Mouse (Mus musculus): Measurements from ENCODE around the gene Myf6.

Myf6 gene

DNA sequence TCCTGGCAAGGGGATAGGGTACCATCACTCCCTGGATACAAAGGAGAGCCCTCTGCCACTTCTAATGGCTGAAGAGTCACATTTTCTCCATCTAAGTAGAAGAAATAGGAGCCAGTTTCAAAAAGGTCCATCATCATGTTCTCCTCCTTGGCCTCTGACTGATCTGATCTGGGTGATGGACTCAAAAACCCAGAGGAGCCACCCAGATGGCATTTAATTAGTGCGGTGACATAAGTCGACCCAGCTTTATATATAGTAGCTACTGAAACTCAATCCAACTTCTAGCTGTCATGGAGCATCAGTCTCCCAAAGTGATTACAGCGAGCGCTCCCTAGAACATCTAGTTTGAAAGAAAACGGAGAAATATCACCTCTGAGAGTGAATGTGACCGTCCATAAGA lies at the start of gene Myf6:
Gene Myf6, minus strand, starts transcription at position 170 of the 400 bp plus-strand sequence.
- DNase-seq (ENCODE audit: low read depth, low spot score), result no peak

DNA sequence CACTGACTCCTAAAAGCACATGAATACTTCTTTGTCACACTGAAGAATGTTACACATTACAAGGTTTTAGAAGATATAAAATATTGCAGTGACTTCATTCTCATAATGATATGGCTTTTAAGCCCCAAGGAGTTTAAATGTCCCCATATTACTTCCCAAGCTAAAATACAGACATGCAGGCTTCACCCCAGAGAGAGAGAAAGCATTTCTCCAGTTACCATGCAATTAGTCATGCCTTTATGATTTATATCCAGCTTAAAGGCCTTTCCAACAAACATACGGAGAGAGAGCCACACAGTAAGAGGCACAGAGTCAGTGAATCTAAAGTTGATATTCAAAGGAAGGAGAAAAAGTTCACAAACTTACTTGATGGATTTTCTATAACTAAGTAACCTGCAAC lies 48.5 kb upstream of the Myf6 start:
- DNase-seq (ENCODE audit: low read depth, low spot score), result no peak

GRCm38 (mm10) chr10:107528758-107529157 lies 34.2 kb upstream of the Myf6 start:
- DNase-seq (ENCODE audit: low read depth, low spot score), result no peak

DNA sequence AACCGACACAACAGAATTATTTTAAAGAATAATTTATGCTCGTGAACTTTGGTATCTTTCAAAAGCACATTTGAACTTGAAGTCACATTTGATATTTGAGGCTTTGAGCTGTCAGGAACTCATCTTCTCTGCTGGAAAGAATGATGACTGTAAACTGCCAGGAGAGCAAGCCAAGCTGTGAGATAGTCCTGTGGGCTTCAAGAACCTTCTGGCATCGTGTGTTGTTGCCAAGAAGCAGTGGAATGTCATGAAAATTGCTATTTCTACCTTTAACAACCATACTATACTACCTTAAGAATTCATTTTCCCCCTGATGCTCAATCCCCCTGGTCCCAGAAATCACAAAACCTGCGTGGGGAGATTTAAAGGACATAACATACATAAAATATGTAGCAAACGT lies 24.7 kb upstream of the Myf6 start:
- DNase-seq (ENCODE audit: low read depth, low spot score), result no peak

- no peak for DNase-seq (ENCODE audit: low read depth, low spot score)
Observed at GRCm38 (mm10) chr10:107516641-107517040, 22.1 kb upstream of the Myf6 start.

- DNase-seq (ENCODE audit: low read depth, low spot score), result no peak
Observed at GRCm38 (mm10) chr10:107514735-107515134, 20.2 kb upstream of the Myf6 start.

DNA sequence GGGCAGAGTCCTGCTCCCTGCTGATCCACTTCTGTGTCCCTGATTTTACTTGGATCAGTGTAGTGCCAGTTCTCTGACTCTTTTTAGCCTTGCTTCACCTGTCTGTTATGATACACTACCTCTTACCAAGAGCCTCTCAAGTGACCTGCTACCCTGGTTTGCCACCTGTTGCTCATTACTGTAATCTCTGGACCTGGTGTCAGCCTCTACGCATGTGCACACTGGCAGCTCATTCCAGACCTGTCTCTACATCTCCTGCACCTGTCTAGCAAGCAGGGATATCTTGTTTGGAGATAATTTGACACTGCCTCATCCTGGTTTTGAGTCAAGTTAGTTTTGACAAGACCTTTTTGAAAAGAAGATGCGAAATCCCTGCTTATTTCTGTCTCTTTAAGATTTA lies 11.9 kb upstream of the Myf6 start:
- no peak for DNase-seq (ENCODE audit: low read depth, low spot score)

DNA sequence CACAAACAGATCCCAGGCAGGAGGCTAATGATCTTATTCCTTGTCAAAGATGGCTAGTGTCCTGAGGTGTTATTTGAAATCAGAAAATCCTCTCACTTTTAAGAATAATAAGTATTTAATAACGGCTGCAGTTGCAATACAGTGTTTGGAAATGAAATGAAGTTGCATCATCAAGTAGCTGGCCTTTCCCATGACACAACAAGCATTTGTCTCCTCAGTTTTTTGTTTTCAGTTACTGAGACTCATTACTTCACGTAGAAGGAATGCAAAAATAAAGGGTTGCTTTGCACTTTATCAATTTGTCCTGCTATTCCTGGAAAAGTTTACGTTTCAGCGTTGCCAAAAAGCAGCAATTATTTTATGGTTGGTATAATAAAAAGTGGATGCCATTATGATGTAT lies 8.9 kb upstream of the Myf6 start:
- DNase-seq (ENCODE audit: low read depth, low spot score), result no peak

DNA sequence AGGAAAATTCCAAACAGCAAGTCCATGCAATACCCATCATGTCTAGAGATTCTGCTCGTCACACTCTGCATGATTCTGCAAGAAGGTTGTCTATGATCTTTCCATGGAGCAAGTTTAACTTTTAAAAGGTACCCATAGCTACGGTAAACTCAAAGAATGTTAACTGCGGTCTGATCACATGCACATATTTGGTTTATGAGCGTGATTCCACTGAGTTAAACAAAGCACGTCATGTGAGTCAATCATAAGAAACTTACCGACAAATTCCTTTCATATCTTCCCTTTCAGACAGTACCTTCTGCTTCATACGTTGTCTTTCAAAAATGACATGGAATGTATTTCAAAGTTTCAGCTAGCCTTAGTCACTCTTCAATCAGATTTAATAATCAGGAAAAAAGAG lies 7.7 kb upstream of the Myf6 start:
- no peak for DNase-seq (ENCODE audit: low read depth, low spot score)

GRCm38 (mm10) chr10:107499656-107500055 lies 5.1 kb upstream of the Myf6 start:
- DNase-seq (ENCODE audit: low read depth, low spot score), result no peak

GRCm38 (mm10) chr10:107496402-107496801 lies 1.9 kb upstream of the Myf6 start:
- no peak for DNase-seq (ENCODE audit: low read depth, low spot score)

DNA sequence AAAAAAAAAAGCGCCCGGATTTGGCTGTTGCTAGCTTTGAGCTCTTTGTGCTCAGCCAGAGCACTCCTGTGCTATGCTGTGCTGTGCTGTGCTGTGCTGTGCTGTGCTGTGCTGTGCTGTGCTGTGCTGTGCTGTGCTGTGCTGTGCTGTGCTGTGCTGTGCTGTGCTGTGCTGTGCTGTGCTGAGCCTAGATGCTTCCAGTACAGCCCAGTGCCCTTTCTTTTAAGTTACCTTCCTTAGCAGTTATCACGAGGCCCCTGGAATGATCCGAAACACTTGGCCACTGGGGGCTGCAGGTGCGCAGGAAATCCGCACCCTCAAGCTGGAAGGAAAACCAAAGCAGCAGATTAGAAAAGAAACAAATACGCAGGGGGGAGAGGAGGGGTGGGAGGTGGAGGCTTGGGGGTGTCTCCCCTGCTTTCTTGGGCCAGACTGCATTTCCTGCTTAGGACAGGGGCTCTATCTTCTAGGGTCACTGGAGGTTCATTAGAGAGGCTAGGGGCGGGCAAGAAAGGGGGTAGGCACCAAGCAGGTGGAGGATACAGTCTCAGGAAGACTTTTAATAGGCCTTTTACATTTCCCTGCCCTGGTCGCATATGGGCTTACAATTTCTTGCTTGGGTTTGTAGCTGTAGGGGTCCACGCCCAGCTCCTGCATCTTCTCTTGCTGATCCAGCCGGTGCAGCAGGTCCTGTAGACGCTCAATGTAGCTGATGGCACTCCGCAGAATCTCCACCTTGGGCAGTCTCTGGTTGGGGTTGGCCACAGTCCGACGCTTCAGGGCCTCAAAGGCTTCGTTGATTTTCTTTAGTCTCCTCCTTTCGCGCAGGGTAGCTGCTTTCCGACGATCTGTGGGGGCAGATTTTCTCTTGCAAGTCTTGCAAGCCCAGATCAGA lies 710 bp downstream of the Myf6 start:
- DNase-seq (ENCODE audit: low read depth, low spot score), result no peak

DNA sequence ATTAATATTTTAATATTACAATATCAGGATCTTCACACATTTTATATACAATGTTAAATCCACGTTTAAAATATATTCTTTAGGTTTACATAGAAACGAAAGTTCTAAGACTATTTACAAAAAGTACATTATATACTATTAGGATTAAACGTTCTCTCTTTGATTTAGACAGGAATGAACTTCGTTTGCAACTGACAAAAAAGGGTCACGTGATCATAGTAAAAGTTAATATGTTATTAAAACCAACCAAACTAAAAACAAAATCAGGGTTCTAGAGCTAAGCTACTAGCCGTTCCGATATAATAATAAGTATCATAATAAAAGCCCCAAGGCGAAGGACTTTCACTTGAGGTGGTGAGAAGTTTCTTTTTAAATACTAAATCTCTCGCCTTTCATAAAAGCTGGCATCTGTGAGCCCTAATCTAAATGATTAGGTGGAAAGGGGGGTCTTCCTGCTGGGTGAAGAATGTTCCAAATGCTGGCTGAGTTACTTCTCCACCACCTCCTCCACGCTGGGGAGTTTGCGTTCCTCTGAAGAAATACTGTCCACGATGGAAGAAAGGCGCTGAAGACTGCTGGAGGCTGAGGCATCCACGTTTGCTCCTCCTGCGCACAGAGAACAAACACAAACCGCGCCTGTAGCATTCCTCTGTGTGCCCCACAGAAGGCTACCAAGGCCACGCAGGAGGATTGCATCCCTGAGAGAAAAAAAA lies 1.5 kb downstream of the Myf6 start:
- DNase-seq (ENCODE audit: low read depth, low spot score), result no peak

DNA sequence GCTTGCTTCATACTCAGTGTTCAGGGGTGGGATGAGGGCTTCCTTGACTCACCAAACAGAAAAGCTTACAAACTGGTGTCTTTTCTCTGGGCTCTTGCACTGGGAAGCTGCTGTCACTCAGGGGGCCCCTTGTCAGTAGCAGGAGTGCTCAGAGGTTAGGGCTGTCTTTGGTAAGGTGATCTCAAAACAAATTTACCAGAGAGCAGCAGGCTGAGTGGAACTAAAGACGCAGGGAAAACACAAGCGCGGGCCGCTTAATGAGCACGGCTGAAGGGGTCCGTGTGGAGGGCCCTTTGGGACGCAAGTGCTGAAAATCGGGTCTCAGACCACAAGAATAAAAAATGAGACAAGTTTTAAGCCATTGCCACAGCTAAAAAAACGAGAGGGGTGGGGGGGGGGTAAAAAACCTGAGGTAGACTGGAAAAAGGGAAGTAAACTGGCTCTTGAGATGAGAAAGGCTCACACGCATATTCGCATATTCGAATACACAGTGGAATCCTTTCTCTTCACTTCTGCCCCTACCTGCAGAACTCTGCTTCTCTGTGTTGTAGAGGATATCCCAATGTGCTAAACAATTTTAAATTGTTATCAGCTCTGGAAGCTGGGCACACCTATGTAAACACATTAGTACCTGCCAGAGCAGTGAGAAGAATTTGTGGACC lies 5.8 kb downstream of the Myf6 start:
- peak; percentile 7 for DNase-seq (ENCODE audit: low read depth, low spot score)

- no peak for DNase-seq (ENCODE audit: low read depth, low spot score)
Observed at GRCm38 (mm10) chr10:107486770-107487169, 7.8 kb downstream of the Myf6 start.

- no peak for DNase-seq (ENCODE audit: low read depth, low spot score)
Observed at GRCm38 (mm10) chr10:107485870-107486269, 8.7 kb downstream of the Myf6 start, which contains the start of gene Myf5. Gene Myf5, minus strand, starts transcription at chr10:107486134.

GRCm38 (mm10) chr10:107484050-107484449 lies 10.5 kb downstream of the Myf6 start:
- DNase-seq (ENCODE audit: low read depth, low spot score), result no peak

GRCm38 (mm10) chr10:107473497-107473896 lies 21.0 kb downstream of the Myf6 start:
- no peak for DNase-seq (ENCODE audit: low read depth, low spot score)

- DNase-seq (ENCODE audit: low read depth, low spot score), result no peak
Observed at GRCm38 (mm10) chr10:107471712-107472111, 22.8 kb downstream of the Myf6 start.

- DNase-seq (ENCODE audit: low read depth, low spot score), result no peak
Observed at GRCm38 (mm10) chr10:107467819-107468218, 26.7 kb downstream of the Myf6 start.

DNA sequence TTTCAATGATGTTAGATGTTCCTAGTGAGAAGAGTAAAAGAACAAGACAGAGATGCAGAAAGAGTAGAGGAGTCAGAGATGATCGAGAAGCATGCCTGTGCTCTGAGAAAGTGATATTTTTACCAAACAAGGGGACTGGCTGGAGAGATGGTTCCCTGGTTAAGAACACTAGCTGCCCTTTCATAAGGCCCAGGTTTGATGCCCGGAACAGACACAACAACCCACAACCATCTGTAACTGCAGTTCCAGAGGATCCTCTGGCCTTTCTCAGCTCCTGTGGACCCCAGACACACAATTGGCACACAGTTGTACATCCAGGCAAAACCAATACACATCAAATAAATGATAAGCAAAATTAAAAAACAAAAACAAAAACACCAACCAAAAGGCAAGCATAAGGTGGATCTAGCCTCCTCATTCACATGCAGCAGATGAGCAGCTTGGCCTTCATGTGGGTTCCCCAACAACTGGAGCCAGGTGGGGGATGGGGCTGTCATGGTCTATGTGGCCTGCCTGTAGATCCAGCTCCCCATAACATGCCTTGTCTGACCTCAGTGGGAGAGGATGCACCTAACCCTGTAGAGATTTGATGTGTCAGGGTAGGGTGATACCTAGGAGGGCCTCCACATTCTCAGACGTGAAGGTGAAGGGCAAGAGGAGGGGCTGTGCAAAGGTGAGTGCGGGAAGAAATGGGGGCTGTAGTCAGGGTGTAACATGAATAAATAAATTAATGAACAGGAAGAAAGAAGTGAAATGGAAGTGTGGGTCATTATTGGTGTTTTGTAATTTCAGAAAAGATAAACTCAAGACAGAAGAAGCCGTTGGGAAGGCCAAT lies 44.8 kb downstream of the Myf6 start:
- no peak for DNase-seq (ENCODE audit: low read depth, low spot score)
